In the genomic region with DNA sequence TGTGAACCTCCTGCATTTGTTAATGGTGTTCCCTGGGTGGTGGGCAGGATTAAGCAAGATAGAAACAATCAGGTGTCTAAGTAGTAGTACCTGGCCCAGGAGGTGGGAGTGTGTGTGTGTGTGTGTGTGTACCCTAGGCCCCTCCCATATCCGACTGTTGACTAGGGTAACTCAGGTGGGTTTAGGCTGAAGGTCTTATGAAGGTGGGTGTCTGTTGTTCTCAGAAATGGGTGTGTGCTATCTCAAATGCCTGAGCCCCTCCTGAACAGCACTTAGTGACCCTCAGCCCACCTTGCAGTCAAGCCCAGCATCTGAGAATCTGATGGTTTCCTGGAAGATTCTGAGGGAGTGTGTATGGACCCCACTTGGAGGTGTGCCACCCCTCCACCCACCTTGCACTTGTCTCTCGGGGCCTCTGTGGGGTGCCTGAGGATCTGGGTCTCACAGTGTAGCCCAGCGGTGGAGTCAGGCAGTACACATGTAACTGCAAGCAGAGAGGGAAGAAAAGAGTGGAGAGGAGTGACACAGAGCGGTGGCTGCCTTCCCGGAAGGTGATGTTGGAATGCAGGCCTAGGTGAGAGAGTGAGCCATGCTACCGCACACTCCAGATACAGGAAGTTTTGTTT, we compare ENCODE assay signal across 9 mouse cellular contexts. TPM values are rescaled to one million over a fixed set of nuclear protein-coding genes. Genes with fewer than 3 reads are reported as not detected.
A peak's percentile ranks its signal among the peaks of the same experiment; 100 is the strongest.
DNase-seq lines count a peak whose midpoint lies in the region; ATAC-seq lines count a peak whose summit lies in the region.
"Had no signal": no experiment of that assay in that cellular context is flagged by ENCODE, and none has a peak within 500 bp of the region (broad histone marks: within the 10 kb centered on the region; RNA-seq: fewer than 3 reads in every experiment).

No protein-coding gene starts in this region.

- no peaks in the 10 kb centered on the region for H3K9me3 ChIP-seq in lung, embryonic 15.5 days
- H3K9me3 ChIP-seq in embryonic facial prominence, embryonic 10.5 days: no peaks in the 10 kb centered on the region
- no peaks in the 10 kb centered on the region for H3K9me3 ChIP-seq in limb, embryonic 13.5 days

- no peak for DNase-seq in frontal cortex, postnatal 36 days (ENCODE audit: low spot score in 2 of 2)
- no peak for DNase-seq in lung, postnatal 25 days (ENCODE audit: low spot score)
- DNase-seq in embryonic facial prominence, embryonic 10.5 days (ENCODE audit: low spot score): no peak
- no peak for DNase-seq in right cerebral cortex, adult 18-20 months
- no peak for DNase-seq in adrenal gland, postnatal 14 days

- ATAC-seq in frontal cortex, adult (ENCODE audit: low TSS enrichment): peak; percentile 55; the same call in 1 of the 2 replicates
- ATAC-seq in lung, embryonic 15.5 days (ENCODE audit: borderline replicate concordance, extremely low read depth, low FRiP score, low TSS enrichment): no peak
- ATAC-seq in limb, embryonic 13.5 days (ENCODE audit: low FRiP score, low read depth): 0 out of 2 replicates have a peak, but pooled peaks have one; percentile 4

- no peaks in the 10 kb centered on the region for H3K27me3 ChIP-seq in lung, embryonic 15.5 days
- no peaks in the 10 kb centered on the region for H3K27me3 ChIP-seq in embryonic facial prominence, embryonic 10.5 days (replicated peaks; ENCODE audit: low read depth, poor library complexity, severe bottlenecking)
- no peaks in the 10 kb centered on the region for H3K27me3 ChIP-seq in limb, embryonic 13.5 days

- H3K9ac ChIP-seq in lung, embryonic 15.5 days: no peak overlapping the region
- no peak overlapping the region for H3K9ac ChIP-seq in limb, embryonic 13.5 days

- H3K27ac ChIP-seq in lung, embryonic 15.5 days: peak overlapping the region; percentile 68; the same call in 1 of the 2 replicates
- H3K27ac ChIP-seq in embryonic facial prominence, embryonic 10.5 days (replicated peaks): 0 out of 2 replicates have a peak overlapping the region, but pooled peaks have one; percentile 4
- 0 out of 2 replicates have a peak overlapping the region, but pooled peaks have one; percentile 65 for H3K27ac ChIP-seq in limb, embryonic 13.5 days

- no peaks in the 10 kb centered on the region for H3K36me3 ChIP-seq in lung, embryonic 15.5 days
- H3K36me3 ChIP-seq in embryonic facial prominence, embryonic 10.5 days (replicated peaks): peaks cover 46% of the 10 kb centered on the region
- peaks cover 24% of the 10 kb centered on the region for H3K36me3 ChIP-seq in limb, embryonic 13.5 days

- H3K4me2 ChIP-seq in lung, embryonic 15.5 days: no peak overlapping the region
- H3K4me2 ChIP-seq in limb, embryonic 13.5 days (replicated peaks): no peak overlapping the region

- 74% methylated on average over 6 of the region's 6 CpGs for WGBS in lung, embryonic 15.5 days
- 85% methylated on average over 6 of the region's 6 CpGs for WGBS in embryonic facial prominence, embryonic 10.5 days
- WGBS in limb, embryonic 13.5 days: 80% methylated on average over 6 of the region's 6 CpGs

- peaks cover 42% of the 10 kb centered on the region for H3K4me1 ChIP-seq in lung, embryonic 15.5 days
- H3K4me1 ChIP-seq in embryonic facial prominence, embryonic 10.5 days: peaks cover 34% of the 10 kb centered on the region
- H3K4me1 ChIP-seq in limb, embryonic 13.5 days: peaks cover 58% of the 10 kb centered on the region

- H3K4me3 ChIP-seq in lung, embryonic 15.5 days: no peak overlapping the region
- no peak overlapping the region for H3K4me3 ChIP-seq in embryonic facial prominence, embryonic 10.5 days
- no peak overlapping the region for H3K4me3 ChIP-seq in limb, embryonic 13.5 days
- H3K4me3 ChIP-seq: erythroblast, embryonic 14.5 days had no signal

RNA-seq across cellular contexts. Expression of a gene that starts 35.0 kb away (rescaled TPM):
- 23.1 and 25.9 TPM in 2 replicates for polyA plus RNA-seq in lung, embryonic 15.5 days (2015; fragmentation: Nextera tagmentation; extraction: Ambion mirVana)
- 22.5 and 23.3 TPM in 2 replicates for polyA plus RNA-seq in embryonic facial prominence, embryonic 10.5 days (2016; fragmentation: Nextera tagmentation; extraction: Ambion mirVana)
- polyA plus RNA-seq in limb, embryonic 13.5 days (2015; fragmentation: Nextera tagmentation; extraction: Ambion mirVana): 17.5 and 18.9 TPM in 2 replicates
- 56.6 and 66.3 TPM in 2 replicates for total RNA-seq in adrenal gland, postnatal 14 days (2021)

RNA-seq across cellular contexts. Expression of a gene that starts 35.7 kb away (rescaled TPM):
- 97.3 and 102 TPM in 2 replicates for polyA plus RNA-seq in lung, embryonic 15.5 days (2015; fragmentation: Nextera tagmentation; extraction: Ambion mirVana)
- 107 and 109 TPM in 2 replicates for polyA plus RNA-seq in embryonic facial prominence, embryonic 10.5 days (2016; fragmentation: Nextera tagmentation; extraction: Ambion mirVana)
- 122 and 126 TPM in 2 replicates for polyA plus RNA-seq in limb, embryonic 13.5 days (2015; fragmentation: Nextera tagmentation; extraction: Ambion mirVana)
- 126 and 143 TPM in 2 replicates for total RNA-seq in adrenal gland, postnatal 14 days (2021)

Comparison
In these comparisons a context has a peak if more than half of its experiments do, and no peak if none do; other contexts are left out.
1. H3K27ac ChIP-seq: peak in every context shown above with its lines; median percentile 68 in lung, embryonic 15.5 days; 65 in limb, embryonic 13.5 days; 4 in embryonic facial prominence, embryonic 10.5 days.